Mouse (Mus musculus): ENCODE results near the gene Phf19.

Gene Phf19

DNA sequence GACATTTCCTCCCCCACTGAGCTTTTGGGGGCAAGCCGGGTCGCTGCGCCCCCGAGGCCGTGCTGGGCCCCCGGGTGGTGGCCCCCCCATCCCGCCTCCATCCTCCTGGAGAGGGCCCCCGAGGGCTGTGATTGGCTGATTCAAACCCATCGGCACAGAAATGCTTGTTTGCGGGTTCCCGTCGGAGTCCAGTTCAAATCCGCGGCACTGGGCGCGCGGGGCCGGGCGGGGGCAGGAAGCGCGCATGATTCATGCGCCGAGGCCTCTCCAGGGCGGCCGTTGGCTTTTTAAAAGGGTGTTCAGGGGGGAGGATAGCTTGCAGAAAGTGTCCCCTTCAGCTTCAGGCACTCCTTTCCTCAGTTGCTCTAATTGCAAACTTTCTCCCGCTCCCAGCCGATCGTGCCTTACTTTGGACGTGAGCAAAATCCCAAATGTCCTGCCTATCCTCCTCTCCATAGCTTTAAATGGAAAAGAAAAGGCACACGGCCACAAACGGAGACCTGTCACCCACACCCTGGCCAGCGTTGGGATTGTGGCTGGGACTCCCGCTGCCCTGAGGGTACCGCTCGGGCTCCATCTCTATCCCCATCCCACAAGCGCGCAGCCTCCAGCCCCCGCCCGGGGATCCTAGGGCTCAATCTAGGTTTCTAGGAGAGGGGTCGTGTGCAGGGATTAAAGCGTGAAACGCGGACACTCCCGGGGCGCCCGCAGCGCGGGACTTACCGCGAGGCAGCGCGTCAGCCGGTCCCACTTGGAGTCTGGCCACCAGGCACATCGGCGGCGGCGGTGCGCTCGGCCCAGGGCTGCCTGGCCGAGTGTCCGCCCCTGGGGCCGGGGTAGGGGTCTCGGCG, at the start of gene Phf19:
TSS of gene Phf19 (minus strand) at position 809 of the 851 bp plus-strand sequence.
- no peak for DNase-seq

DNA sequence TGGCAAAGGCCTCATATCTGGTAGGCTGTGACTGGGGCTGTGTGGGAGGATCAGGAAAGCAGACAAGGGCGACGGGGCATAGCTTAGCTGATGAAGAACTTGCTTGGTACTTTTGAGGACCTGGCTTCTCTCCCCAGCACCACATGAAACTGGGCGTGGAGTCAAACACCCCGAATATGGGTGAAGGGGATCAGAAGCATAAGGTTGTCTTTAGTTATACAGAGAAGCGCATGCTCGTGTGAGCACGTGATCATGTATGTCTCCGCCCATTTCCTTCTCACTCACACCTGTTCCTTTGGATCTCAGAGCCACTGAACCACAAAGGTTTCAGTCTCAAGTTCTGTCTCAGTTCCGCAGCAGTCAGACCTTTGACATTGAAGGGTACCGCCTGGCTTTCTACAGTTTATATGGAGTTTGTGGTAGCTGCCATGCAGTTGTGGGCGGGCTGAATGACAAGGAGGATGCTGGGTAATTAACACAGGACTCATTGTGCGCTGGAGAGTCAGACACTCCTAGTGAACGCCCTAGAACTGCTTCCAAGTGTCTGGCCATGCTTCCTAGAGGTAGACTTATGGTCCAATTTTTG, 49.6 kb upstream of the Phf19 start:
- no peak for DNase-seq

DNA sequence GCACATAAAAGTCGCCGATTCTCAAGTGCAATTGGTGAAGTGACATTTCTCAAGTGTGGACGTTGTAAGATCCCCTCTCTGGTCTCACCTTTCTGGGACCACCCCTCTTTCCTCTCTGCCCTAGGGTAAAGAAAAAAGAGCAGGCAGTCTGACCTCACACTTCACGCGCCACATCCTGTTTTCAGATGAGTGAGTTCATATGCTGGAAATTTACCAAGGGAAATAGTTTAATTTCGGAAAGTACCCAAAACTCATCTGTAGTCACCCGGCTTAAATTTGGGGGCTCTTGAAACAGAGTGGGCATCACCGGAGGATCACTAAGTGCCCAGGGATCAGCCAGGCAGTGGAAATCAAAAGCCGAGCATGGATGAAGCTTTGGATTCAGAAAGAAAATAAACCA, 49.1 kb upstream of the Phf19 start:
- DNase-seq, result no peak

DNA sequence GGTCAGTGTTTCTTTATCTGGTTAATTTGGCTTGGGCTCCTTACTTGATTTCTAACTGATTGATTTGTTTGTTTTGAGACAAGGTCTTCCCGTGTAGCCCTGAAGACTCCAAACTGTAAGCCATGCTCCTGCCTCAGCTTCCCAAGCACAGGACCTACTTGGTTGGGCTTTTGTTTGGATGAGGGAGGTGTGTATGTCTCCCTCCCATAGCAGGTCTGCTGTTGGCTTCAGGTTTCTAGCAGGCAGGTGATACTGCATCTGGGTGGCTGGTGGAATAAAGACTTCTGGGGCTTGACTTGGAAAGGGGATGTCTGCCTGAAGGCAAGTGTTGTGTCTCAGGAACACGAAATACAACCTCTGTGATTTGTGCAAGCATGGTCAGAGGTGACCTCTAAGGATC, 48.4 kb upstream of the Phf19 start:
- DNase-seq, result no peak

DNA sequence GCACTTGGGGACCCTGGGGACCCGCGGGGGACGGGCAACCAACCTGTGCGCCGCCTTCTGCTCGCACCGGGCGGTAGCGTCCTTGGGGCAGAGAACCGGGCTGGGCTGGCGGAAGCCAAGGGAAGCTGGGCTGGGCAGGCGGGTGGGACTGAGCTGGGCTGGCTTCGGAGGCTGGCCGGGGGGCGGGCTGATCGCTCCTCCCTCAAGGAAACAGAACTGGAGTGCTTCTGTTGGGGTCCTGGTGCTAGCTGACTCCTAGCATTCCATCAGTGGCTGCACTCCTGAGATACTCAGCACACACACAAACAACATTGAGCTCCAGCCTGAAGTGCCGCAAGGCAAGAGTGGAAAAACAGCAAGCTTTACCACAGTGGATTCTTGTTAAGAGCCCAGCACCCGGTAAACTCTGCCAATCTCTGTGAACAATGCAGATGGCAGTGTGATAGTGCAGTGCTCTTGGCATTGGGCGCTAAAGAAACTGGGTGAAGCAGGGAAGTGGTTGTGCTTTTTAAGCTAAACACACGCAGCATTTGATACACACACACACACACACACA, 47.7 kb upstream of the Phf19 start, which contains the start of gene Traf1:
TSS of gene Traf1 (minus strand) at position 292 of the 556 bp plus-strand sequence.
- no peak for DNase-seq

DNA sequence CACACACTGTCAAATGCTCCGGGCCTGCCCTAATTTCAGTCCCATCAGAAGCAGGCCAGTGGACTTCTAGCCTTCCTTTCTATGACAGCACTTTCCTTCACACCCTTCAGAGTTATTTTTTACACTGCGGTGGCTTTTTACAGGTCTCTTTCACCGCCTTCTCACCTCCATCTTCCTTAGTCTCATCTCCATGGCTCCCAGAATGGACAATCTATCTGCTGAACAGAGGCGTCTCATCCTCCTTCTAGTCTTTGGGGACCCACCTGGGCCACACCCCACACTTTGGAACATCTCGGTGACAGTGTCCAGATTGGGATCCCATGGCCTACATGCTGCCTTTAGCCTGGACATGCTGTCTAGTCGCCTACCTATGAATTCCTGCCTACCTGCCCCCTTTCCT, 47.1 kb upstream of the Phf19 start:
- DNase-seq, result no peak

DNA sequence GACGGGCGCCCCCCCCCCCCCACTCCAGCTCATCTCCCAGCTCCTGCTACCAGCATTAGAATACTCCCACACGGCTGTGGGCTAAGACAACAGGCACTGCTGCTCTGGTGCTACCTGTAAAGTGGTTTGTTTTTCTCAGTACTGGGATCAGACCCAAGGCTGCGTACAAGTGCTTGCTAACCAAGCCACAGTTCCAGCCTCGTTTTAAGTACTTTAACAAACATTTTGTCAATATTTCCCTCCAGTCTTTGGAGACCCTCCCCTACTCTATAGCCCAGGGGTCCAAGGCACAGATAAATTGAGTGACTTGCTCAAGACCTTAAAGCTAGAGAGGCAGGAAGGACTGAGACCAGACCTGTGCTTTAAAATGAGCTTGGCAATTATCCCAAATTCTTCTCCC, 46.6 kb upstream of the Phf19 start:
- no peak for DNase-seq

DNA sequence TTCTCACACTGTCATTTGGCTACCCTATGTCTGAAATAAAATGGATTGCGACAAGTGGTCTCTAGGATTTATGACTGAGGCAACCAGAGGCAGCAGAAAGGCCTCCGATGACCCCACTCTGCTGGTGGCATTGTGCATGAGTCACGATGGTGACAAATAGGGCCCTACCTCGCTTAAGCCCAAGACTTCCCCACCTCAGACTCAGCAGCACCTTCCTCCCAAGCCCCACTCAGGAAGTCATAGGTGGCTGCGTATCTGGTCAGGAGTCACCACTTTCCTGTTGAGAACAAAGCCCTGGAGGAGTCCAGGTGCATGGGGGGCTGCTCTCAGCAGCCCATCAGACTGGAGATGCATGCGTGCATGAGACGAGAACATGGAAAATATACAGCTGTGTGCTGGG, 44.8 kb upstream of the Phf19 start:
- no peak for DNase-seq

DNA sequence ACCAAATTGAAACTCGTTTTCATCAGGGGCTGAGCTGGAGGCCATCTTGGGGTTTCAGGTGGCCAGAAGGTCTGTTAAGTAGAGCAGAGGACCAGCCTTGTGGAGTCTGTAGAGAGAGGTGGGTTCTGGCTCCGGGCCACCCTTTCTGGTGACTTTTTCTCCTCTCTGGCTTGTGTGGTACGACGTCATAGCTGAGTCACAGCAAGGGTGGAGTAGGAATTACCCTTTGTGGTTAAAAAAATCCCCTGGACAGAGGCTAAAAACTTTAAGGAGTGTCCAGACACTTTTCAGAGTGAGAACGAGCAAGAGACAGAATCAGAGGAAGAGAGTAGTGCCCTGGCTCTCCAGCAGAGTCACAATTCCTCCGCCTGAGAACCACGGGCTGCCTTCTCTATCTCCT, 44.2 kb upstream of the Phf19 start:
- DNase-seq, result no peak

DNA sequence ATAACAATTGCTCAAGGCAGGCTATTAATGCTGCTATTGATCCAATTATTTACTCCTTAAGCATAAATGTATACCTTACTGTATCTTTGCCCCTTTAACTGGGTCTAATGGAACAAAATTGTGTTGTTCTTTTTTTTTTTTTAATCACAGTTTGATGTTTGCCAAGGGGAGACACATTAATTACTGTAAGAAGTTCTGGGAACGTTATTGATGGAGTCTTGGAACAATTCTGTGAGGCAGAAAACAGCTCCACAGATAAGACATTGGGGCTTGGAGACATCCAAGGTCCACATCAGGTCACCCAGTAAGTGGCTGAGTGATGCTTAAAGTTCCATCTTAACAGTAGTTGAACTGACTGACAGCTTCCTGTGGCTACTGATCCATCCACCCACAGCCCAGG, 43.6 kb upstream of the Phf19 start:
- DNase-seq, result no peak

DNA sequence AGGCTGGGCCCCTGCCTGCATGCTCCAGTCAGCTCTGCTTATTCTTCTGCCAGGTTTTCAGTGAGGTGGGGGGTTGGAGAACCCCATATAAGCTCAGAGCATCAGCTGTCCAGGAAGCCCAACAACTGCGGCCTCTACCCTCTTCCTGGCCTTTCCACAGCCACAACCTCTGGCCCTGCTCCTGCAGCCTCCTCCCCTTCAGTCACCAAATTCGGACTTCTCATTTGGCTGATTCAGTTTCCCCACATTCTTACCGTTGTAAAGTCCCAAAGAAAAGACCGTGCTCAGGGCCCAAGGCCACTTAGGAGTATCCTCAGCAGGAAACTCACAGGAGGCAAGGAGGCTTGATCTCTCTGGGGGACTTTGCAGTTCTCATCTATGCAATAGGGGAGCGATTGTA, 43.1 kb upstream of the Phf19 start:
- DNase-seq, result no peak

DNA sequence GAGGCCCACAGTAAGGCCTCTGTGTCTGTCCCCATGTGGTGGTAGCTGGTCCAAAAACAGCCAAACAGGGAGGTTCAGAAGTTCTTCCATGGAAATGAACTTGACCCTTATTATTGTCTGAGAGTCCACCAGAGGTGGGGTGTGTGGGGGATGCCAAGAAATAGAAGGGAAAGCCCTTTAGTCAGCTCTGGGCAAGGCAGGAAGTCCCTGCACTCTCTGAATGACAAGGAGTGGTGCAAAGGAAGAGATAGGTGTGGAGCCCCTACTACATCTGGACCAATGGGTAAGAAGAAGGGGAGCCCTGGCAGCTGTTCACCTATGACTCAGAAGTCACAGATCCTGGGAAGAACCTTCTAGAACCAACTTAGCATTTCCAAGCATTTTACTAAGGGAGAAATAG, 40.5 kb upstream of the Phf19 start:
- no peak for DNase-seq

DNA sequence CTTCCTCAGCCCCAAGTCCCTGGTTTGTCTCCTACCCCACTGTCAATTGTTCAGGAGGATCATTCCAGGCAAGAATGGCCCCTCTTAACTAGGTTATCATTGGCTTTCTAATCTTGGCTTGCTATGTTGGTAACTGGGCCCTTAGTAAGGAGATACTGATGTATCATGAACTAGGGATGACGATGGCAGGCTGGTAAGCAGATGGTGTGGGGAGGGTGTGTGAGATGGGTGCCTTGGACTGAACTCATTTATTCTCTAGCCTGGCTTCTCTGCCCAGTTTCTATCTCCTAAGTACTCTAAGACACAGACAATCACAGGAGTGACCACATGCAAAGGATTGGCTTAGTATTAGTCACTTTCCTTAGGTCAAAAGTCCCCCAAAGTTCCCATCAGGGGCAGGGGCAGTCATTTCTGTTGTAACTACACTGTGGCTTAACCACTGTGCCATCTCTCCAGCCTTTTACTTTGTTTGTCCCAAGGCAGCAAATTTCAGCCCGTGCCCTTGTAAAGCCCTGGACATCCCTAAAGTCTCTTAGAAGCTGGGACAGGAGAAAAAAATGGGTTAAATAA, 39.8 kb upstream of the Phf19 start:
- DNase-seq, result no peak

DNA sequence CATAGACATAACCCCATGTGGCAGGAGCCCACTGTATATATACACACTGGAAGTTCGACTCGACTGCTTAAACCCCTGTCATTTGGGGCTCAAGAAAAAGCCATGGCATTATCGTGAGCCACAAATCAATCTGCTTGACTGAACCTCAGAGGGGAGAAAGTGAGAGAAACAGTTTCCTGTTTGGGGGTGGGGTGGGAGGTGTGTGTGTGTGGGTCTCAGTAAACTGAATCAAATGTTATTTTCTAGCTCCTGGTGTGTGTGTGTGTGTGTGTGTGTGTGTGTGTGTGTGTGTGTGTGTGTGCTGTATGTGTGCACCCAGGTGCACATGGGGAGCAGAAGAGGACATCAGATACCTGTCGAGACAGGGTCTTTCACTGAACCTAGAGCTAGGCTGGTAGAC, 39.2 kb upstream of the Phf19 start:
- no peak for DNase-seq

DNA sequence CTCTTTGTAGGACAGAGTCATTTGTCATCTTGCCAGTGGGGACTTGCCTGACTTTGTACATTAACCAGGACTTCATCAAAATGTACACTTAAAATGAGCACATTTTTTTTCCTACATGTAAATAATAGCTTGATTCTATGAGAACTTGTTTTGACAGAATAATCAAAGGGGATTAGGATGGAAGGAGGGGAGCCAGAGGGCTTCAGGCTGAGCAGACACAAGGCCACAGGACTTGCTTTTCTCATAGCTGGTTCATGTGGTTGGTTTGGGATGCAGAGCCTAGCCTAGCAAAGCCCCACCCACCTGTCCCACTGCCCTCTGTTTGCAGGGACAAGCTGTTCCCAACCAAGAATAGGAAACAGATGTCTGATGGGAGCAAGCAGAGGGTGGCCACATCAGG, 37.6 kb upstream of the Phf19 start:
- no peak for DNase-seq

DNA sequence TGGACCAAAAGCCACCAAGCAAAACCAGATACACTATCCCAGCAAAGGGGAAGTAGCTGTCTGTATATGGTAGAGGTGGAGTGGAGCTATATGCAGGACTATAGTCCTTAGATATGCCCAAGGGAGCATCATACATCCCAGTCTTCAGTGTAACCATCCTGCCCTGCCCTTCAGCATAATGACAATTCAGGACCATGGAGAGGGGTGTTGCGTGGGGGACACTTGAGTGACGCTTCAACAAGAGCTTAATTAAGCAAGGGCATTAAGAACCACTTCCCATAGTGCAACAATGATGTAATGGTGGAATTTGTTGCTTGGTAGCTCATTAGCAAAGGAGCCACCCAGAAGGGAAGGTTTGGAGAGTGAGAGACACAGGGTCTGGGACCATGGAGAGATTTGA, 34.8 kb upstream of the Phf19 start:
- DNase-seq, result no peak

DNA sequence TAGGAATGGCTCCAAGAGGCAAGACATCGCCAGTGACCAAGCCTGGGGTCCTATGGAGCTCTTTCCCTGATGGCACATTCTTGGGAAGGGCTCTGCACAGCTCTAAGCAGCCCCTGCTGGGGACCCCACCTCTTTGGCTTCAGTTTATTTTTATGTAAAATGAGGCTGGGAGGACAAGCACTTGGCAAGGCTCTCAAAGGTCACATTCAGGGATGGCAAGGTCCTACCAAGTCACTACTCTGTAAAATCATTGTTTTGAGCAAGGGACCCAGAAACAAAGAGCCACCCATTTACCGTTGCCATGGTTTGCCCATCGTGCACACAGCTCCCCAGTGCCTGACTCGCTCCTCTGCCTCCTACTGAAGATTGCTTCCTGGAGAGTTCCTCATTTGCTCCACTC, 32.2 kb upstream of the Phf19 start:
- no peak for DNase-seq

DNA sequence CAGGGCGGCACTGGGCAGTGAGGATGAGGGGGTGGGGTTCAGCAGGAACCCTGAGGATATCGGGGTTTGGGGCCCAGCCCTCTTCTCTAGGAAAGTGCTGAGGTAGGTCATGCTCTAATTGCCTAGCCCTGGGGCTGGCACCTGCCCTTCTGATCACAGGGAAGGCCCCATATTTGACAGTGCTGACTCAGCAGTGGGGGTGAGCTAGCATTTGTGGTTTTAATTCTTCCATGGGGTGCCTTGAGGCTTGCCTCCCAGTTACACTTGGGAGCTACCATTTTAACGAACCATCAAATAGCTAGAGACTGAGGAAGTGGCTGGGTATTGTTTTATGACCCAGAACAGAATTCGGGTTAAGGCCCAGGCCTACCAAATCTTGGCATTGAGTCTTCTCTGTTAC, 31.8 kb upstream of the Phf19 start:
- DNase-seq, result no peak

DNA sequence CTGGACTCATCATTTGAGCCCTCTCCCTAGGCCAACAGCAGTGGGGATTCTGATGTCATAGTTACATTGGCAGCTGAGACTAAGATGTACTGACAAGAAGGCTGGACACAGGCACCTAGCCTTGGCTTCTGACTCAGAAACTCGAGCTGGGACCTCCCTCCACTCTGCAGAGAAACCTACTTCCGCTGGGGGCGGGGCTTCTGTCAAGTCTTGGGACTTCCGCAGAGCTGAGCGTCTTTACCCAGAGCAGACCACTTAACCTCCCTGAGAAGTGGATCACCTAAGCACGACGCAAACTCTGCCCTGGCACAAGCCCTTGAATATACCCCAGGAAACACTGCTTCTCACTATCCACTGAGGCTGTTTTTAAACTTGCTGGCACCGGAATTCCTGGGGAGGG, 30.9 kb upstream of the Phf19 start:
- DNase-seq, result no peak

DNA sequence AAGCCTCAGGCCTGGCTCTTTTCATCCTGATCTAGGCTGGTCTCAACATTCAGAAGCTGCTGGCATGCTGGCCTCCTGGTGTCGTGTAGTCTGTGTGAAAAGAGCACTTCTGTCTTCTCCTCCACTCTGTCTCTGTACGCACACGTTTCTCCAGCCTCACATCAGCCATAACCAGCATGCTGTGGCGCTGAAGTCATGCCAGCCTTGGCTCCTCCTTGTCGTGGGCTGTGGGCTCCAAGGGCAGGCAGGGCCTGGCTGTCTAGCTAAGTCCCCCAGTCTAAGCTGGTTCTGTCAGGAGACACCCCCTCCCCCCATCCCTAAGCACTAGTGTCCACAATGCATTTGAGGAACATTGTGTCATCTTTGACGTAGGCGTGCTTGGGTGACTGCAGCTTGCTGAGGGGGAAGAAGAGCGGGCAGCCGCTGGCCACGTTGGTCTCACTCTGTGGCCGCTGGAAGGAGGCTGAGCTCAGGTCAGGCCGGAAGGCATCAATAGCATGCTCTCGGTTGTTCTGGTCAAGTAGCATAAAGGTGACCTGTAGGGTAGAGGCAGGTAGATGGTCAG, 29.8 kb upstream of the Phf19 start:
- DNase-seq, result no peak

DNA sequence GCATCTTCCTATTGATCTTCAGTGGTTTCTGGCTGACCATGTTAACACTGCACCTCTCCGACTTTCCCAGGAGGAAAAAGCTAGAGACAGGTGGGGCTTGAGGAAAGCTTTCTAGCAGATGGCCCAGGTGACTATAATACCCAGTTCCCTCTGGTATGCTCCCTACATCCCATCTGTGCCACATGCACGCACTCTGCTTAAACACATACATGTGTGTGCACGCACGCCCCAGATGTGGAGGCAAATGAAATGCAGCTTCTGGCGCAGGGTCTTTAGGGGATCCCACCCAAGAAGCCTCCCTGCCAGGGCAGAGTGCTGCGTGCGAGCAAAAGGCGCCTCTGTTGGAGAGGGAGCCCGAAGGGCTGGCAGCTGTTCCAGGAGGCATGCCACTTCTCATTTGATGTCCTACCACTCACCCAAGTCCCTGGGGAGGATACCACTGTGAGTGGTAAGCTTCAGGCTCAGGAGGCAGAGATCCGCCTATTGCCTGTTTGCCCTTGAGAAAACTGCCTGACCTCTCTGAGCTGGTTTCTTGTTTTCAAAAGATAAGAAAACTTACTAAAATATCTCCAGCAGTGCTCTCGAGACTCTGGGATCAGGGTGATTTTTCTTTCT, 27.3 kb upstream of the Phf19 start:
- no peak for DNase-seq

DNA sequence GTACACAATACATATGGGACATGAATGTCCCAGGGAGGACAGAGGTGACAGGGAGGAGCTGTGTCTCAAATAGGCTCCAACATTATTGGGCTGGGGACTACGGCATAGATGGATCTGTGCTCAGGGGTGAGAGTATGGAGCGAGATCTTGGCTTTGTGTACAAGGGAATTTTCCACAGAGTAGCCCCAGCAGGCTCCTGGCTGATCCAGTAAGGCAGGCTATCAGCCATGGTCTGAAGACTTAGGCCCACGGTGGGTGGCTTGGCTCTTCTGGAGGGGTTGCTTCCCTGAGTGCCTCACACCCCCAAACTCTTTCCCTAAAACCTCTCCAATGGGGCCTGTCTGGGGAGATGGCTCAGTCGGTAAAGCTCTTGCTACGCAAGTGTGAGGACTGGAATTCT, 26.4 kb upstream of the Phf19 start:
- no peak for DNase-seq
